Mouse (Mus musculus) liver, postnatal 0 days (tissue): ENCODE measurements at regions not wholly inside any gene's neighbourhood (a gene's known extent, or its start where the extent isn't known, plus 50 kb on each side); places are given as distances from the start of the nearest gene placed in this dataset.

Source experiments
- CTCF ChIP-seq: sonication (generic); IDR thresholded peaks from 2 replicates; pipeline ENCODE4 v1.5.1; 2016; ENCODE audit warnings: antibody characterized with exemption, low read depth
- EP300 ChIP-seq: IDR thresholded peaks from 2 replicates; pipeline ENCODE4 v1.6.1; 2016; ENCODE audit warnings: antibody characterized with exemption, low read depth, mild to moderate bottlenecking

- TF ChIP-seq CTCF: no peak
- no peak for TF ChIP-seq EP300
Measured at GRCm38 (mm10) chr14:74304483-74304882, 336.2 kb upstream of the Htr2a start.
